Mouse (Mus musculus) hindbrain, embryonic 16.5 days (tissue): ENCODE results near the gene Gm10160. TPM values are rescaled to one million over a fixed set of nuclear protein-coding genes. Genes with fewer than 3 reads are reported as not detected.

Experiments used
- ATAC-seq: fragments of 200-750 bp; cut with Nextera tagmentation; 2 replicates; pipeline ENCODE4 v1.8.0; 2017; ENCODE audit warnings: moderate TSS enrichment, moderate library complexity
- H3K27ac ChIP-seq: fragments of 300-500 bp; sonication (generic); 2 replicates; pipeline ENCODE4 v1.5.1; 2014; ENCODE audit warnings: low read depth, mild to moderate bottlenecking, control low read depth, low read length, moderate library complexity
- H3K27me3 ChIP-seq: fragments of 300-500 bp; sonication (generic); replicated peaks from 2 replicates; pipeline ENCODE4 v1.6.1; 2014; ENCODE audit warnings: low read length; ENCODE audit not compliant: control insufficient read depth, insufficient read depth
- H3K36me3 ChIP-seq: fragments of 300-500 bp; sonication (generic); 2 replicates; pipeline ENCODE4 v1.6.1; 2014; ENCODE audit warnings: mild to moderate bottlenecking, low read length, moderate library complexity, mixed read lengths; ENCODE audit not compliant: control insufficient read depth, insufficient read depth
- H3K4me1 ChIP-seq: fragments of 300-500 bp; sonication (generic); 2 replicates; pipeline ENCODE4 v1.6.1; 2014; ENCODE audit warnings: low read depth, low read length; ENCODE audit not compliant: control insufficient read depth, insufficient read depth
- H3K4me2 ChIP-seq: fragments of 300-500 bp; sonication (generic); 2 replicates; pipeline ENCODE4 v1.6.1; 2014; ENCODE audit warnings: mild to moderate bottlenecking, low read length, control low read depth, moderate library complexity
- H3K4me3 ChIP-seq: fragments of 300-500 bp; sonication (generic); 2 replicates; pipeline ENCODE4 v1.5.1; 2014; ENCODE audit warnings: mild to moderate bottlenecking, low read length, control low read depth, moderate library complexity
- H3K9ac ChIP-seq: fragments of 300-500 bp; sonication (generic); 2 replicates; pipeline ENCODE4 v1.6.1; 2014; ENCODE audit warnings: low read depth, mild to moderate bottlenecking, control low read depth, low read length, moderate library complexity
- H3K9me3 ChIP-seq: fragments of 300-500 bp; sonication (generic); 2 replicates; pipeline ENCODE4 v1.6.1; 2014; ENCODE audit warnings: mild to moderate bottlenecking, low read length, moderate library complexity; ENCODE audit not compliant: control insufficient read depth
- WGBS: fragments of 180-500 bp; shearing (Covaris S2); extraction: QIAGEN DNeasy Blood & Tissue Kit; methylation state at CpG from one replicate; pipeline ENCODE4 v1.1.7; 2014; 5-methylcytosine and 5-hydroxymethylcytosine counted together
- polyA plus RNA-seq: library from polyadenylated mRNA; unstranded; fragments of >200 nt; fragmentation: Nextera tagmentation; extraction: Ambion mirVana; gene quantifications from 2 replicates; pipeline ENCODE4 v1.2.1, GENCODE M21; 2015

Gm10160 gene
- polyA plus RNA-seq, 1 experiment from 2014 or later, result not detected

GRCm38 (mm10) chr7:81824906-81825305 lies 30.7 kb downstream of the Gm10160 start:
- H3K27me3 ChIP-seq, result no peaks in the 10 kb centered on the region
- H3K9me3 ChIP-seq, result no peaks in the 10 kb centered on the region
- ATAC-seq, result no peak
- H3K4me1 ChIP-seq, result peaks cover 30% of the 10 kb centered on the region
- no peak overlapping the region for H3K4me3 ChIP-seq
- H3K4me2 ChIP-seq, result no peak overlapping the region; the same call in 1 of the 2 replicates
- H3K9ac ChIP-seq, result no peak overlapping the region
- WGBS, result 70% methylated on average over 3 of the region's 3 CpGs
- H3K36me3 ChIP-seq, result no peaks in the 10 kb centered on the region
- H3K27ac ChIP-seq, result no peak overlapping the region

GRCm38 (mm10) chr7:81806067-81806466 lies 49.5 kb downstream of the Gm10160 start:
- 62% methylated on average over 5 of the region's 5 CpGs for WGBS

More at GRCm38 (mm10) chr7:81806067-81806466, 49.5 kb downstream of the Gm10160 start:
- Histone ChIP-seq H3K4me1 (peaks cover 2% of the 10 kb centered on the region; the same call in 1 of the 2 replicates), H3K36me3 (0 out of 2 replicates have a peak, but pooled peaks cover 4% of the 10 kb centered on the region), H3K9ac (no peak overlapping the region), H3K27ac (no peak overlapping the region), H3K9me3 (no peaks in the 10 kb centered on the region), H3K27me3 (no peaks in the 10 kb centered on the region), H3K4me3 (no peak overlapping the region), H3K4me2 (no peak overlapping the region)
- ATAC-seq, result 0 out of 2 replicates have a peak, but pooled peaks have one; percentile 48

Other genes starting within 250 kb of the Gm10160 start
- 23.5 and 26.3 TPM in 2 replicates for gene Homer2, start 148.3 kb downstream of the Gm10160 start, polyA plus RNA-seq
- 135 and 145 TPM in 2 replicates for gene Ramac, start 92.9 kb downstream of the Gm10160 start, polyA plus RNA-seq
- 48.8 and 50.3 TPM in 2 replicates for gene 3110040N11Rik, start 66.3 kb downstream of the Gm10160 start, polyA plus RNA-seq
- gene Btbd1, start 26.4 kb downstream of the Gm10160 start, polyA plus RNA-seq, result 80.6 and 91.0 TPM in 2 replicates
- 9.0 and 13.0 TPM in 2 replicates for gene Tm6sf1, start 3.2 kb upstream of the Gm10160 start, polyA plus RNA-seq
- 47.6 and 49.5 TPM in 2 replicates for gene Hdgfl3, start 78.7 kb upstream of the Gm10160 start, polyA plus RNA-seq
- 0.20 and 0.41 TPM in 2 replicates for gene Bnc1, start 136.5 kb upstream of the Gm10160 start, polyA plus RNA-seq